Mouse (Mus musculus) C2C12 (cell line): ENCODE data around the gene Cst6. TPM values are rescaled to one million over a fixed set of nuclear protein-coding genes. Genes with fewer than 3 reads are reported as not detected.

ENCODE experiments used
- H3K27me3 ChIP-seq: one replicate; pipeline ENCODE4 v1.6.1; 2011; ENCODE audit not compliant: control insufficient read depth, insufficient read depth, insufficient read length
- H3K36me3 ChIP-seq: one replicate; pipeline ENCODE4 v1.6.1; 2011; ENCODE audit not compliant: control insufficient read depth, insufficient read depth
- H3K4me3 ChIP-seq: one replicate; pipeline ENCODE4 v1.5.1; 2011; ENCODE audit warnings: mild to moderate bottlenecking, control low read depth; ENCODE audit not compliant: poor library complexity, insufficient read depth, severe bottlenecking
- H3K79me2 ChIP-seq: one replicate; pipeline ENCODE4 v1.6.1; 2011; ENCODE audit not compliant: control insufficient read depth, insufficient read depth
- H3K79me3 ChIP-seq: one replicate; pipeline ENCODE4 v1.6.1; 2011; ENCODE audit warnings: low read depth, control low read depth
- H3ac ChIP-seq: one replicate; pipeline ENCODE3; 2011; ENCODE audit warnings: low read depth; ENCODE audit not compliant: control insufficient read depth, insufficient read length
- CEBPB ChIP-seq: IDR thresholded peaks from one replicate; pipeline ENCODE4 v1.6.1; 2011; ENCODE audit warnings: low read depth, mild to moderate bottlenecking, control low read depth, moderate library complexity
- CTCF ChIP-seq: IDR thresholded peaks from one replicate; pipeline ENCODE4 v1.5.1; 2011; ENCODE audit not compliant: control insufficient read depth, insufficient read depth, insufficient read length
- FOSL1 ChIP-seq: IDR thresholded peaks from one replicate; pipeline ENCODE4 v1.8.0; 2011; ENCODE audit warnings: mild to moderate bottlenecking, low read length; ENCODE audit not compliant: poor library complexity, insufficient read depth, severe bottlenecking
- MAX ChIP-seq: IDR thresholded peaks from one replicate; pipeline ENCODE4 v1.6.1; 2011; ENCODE audit warnings: mild to moderate bottlenecking, control low read depth
- MYOD1 ChIP-seq: IDR thresholded peaks from one replicate; pipeline ENCODE4 v1.6.1; 2011; ENCODE audit warnings: low read depth; ENCODE audit not compliant: control insufficient read depth, insufficient read length
- MYOG ChIP-seq: IDR thresholded peaks from one replicate; pipeline ENCODE4 v1.6.1; 2011; ENCODE audit not compliant: control insufficient read depth, insufficient read length; ENCODE audit errors: extremely low read depth
- USF1 ChIP-seq: IDR thresholded peaks from one replicate; pipeline ENCODE4 v1.6.1; 2011; ENCODE audit warnings: low read depth, mild to moderate bottlenecking, control low read depth, moderate library complexity
- polyA plus RNA-seq: library from polyadenylated mRNA; unstranded; fragments of >200 nt; fragmentation: generic; extraction: Trizol; gene quantifications from one replicate; pipeline ENCODE4 v1.2.1, GENCODE M21; 2012; ENCODE audit warnings: missing spikeins

Cst6 gene
- polyA plus RNA-seq, 1 experiment: 85.8 TPM

DNA sequence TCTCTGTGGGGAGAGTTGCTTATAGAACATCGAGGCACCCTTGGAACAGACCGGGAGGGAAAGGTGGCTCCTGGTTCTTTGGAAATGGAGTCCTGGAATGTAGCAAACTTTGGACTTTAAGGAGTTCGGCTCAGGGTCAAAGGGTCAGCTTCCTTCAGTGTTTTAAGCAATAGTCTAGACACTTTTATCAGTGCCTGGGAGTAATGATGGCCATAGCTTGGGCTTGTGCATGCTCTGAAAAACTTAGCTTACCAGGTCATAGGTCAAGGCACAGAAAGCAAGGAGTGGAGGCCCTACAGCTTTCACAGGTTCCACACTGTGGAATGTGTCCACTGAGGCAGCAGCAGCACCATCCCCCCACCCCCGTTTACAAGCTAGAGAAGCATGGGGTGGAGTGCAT, 25.4 kb upstream of the Cst6 start:
- TF ChIP-seq USF1: no peak
- no peak for TF ChIP-seq MAX
- TF ChIP-seq MYOG: no peak
- TF ChIP-seq MYOD1: no peak
- no peak for TF ChIP-seq CEBPB
- TF ChIP-seq CTCF: no peak
- H3K79me3 ChIP-seq: peaks cover 5% of the 10 kb centered on the region
- no peak overlapping the region for H3K4me3 ChIP-seq
- H3K27me3 ChIP-seq: no peaks in the 10 kb centered on the region
- H3K79me2 ChIP-seq: peaks cover 13% of the 10 kb centered on the region
- H3K36me3 ChIP-seq: peaks cover 67% of the 10 kb centered on the region
- H3ac ChIP-seq: no peak overlapping the region

DNA sequence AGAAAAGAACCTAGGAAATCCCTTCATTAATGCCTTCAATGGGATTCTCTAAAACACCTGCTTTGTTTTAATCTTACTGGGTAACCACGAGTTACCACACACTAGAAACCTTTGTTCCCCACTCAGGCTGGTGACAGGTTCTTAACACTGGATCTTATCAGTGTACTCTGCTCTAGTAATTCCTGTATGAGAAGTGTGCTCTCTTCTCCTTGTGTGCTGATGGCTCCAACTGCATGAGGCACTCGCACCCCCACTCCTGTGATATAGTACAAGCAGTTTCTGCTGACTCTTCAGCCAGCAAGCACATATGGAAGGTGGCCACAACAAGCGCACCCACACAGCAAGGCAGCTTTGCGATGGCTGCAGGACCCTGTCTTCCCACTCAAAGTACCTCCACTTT, 24.8 kb upstream of the Cst6 start:
- no peaks in the 10 kb centered on the region for H3K27me3 ChIP-seq
- H3K79me3 ChIP-seq: peaks cover 11% of the 10 kb centered on the region
- H3K36me3 ChIP-seq: peaks cover 67% of the 10 kb centered on the region
- H3K4me3 ChIP-seq: no peak overlapping the region
- H3K79me2 ChIP-seq: peaks cover 19% of the 10 kb centered on the region
- no peak overlapping the region for H3ac ChIP-seq
- no peak for TF ChIP-seq MAX
- no peak for TF ChIP-seq USF1
- no peak for TF ChIP-seq FOSL1
- TF ChIP-seq MYOD1: no peak
- TF ChIP-seq CTCF: no peak
- no peak for TF ChIP-seq CEBPB
- TF ChIP-seq MYOG: no peak

DNA sequence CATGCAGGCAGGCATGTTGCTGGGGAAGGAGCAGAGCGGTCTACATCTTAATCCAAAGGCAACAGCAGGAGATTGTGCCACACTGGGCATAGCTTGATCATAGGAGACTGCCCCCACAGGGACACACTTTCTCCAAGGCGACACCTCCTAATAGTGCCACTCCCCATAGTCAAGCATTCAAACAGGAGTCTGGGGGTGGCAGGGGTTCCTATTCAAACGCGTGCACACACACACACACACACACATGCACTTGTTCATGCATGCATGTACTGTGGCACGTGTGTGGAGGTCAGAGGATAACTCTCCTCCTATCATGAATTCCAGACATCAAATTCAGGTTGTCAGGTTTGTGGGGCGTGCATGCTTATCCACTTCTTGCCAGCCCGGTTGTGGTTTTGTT, 23.4 kb upstream of the Cst6 start:
- no peaks in the 10 kb centered on the region for H3K27me3 ChIP-seq
- H3K4me3 ChIP-seq: no peak overlapping the region
- H3ac ChIP-seq: no peak overlapping the region
- H3K36me3 ChIP-seq: peaks cover 66% of the 10 kb centered on the region
- TF ChIP-seq MYOG (no peak), FOSL1 (no peak), CTCF (no peak), MAX (no peak), MYOD1 (no peak), CEBPB (no peak), USF1 (no peak)
- peaks cover 34% of the 10 kb centered on the region for H3K79me2 ChIP-seq
- peaks cover 26% of the 10 kb centered on the region for H3K79me3 ChIP-seq

DNA sequence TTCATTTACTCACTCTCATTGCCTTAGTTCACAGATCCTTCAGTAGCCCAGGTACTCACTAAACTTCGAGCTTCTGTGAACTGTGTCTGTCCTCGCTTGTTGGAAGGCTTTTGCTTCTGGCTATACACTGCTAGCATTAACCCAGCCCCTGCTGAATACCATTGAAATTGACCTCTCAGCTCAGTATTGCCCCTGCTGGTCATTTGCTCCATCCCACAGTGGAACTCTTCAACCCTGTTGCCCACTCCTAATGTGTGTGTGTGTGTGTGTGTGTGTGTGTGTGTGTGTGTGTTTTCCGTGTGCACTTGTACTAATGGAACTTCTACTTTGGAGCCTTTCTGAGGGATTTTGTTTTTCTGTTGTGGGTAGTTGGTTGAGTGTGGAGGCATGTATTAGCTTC, 21.6 kb upstream of the Cst6 start:
- Histone ChIP-seq H3K79me3 (peaks cover 36% of the 10 kb centered on the region), H3K79me2 (peaks cover 46% of the 10 kb centered on the region), H3K27me3 (no peaks in the 10 kb centered on the region), H3K36me3 (peaks cover 56% of the 10 kb centered on the region), H3K4me3 (no peak overlapping the region), H3ac (no peak overlapping the region)
- TF ChIP-seq CEBPB (no peak), MAX (no peak), USF1 (no peak), MYOD1 (no peak)

DNA sequence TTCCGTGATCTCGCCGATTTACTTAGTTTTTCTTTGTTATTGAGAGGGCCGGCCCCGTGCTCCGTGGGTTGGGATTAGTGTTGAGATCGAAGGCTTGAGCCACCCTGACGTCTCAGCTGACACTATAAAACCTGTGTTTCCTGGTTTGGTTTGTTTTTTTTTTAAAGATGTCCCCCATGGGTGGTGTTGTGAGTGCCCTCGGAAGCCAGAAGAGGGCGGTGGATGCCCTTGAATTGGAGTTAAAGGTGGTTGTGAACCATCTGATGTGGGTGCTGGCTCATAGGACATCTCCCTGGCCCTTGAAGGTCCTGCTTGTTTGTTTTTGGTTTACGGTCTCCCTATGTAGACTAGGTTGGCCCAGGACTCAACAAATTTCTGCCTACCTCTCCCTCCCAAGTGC, 18.1 kb upstream of the Cst6 start:
- Histone ChIP-seq H3K79me3 (peaks cover 49% of the 10 kb centered on the region), H3K36me3 (peaks cover 67% of the 10 kb centered on the region), H3K4me3 (peak overlapping the region; percentile 100), H3K79me2 (peaks cover 79% of the 10 kb centered on the region), H3K27me3 (no peaks in the 10 kb centered on the region), H3ac (peak overlapping the region; percentile 87)
- TF ChIP-seq CTCF: no peak
- TF ChIP-seq CEBPB: no peak
- TF ChIP-seq FOSL1: no peak
- TF ChIP-seq MAX: no peak
- TF ChIP-seq MYOD1: no peak
- no peak for TF ChIP-seq MYOG
- no peak for TF ChIP-seq USF1

DNA sequence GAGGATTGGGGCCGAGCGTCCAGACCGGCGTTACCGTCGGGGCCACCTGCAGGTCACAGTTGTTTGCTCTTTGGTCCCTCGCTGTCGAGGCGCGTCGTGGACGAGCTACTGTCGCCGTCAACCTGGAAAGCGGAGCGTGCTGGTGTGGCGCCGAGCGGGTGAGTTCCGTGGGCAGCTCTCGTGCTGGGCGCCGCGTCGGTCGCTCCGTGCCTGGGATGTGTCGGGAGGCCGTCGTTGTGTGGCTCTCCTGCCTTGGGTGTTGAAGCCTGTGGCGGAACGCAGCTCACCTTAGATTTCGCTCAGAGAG, 17.6 kb upstream of the Cst6 start, which contains the start of gene Banf1:
Gene Banf1 (minus strand): TSS at position 116 of the 307 bp plus-strand sequence.
- Histone ChIP-seq H3K36me3 (peaks cover 62% of the 10 kb centered on the region), H3K79me3 (peaks cover 49% of the 10 kb centered on the region), H3ac (peak within 1 kb of the TSS; percentile 87), H3K27me3 (no peaks in the 10 kb centered on the region), H3K4me3 (peak within 1 kb of the TSS; percentile 100), H3K79me2 (peaks cover 79% of the 10 kb centered on the region)
- TF ChIP-seq MAX (no peak), MYOG (no peak), MYOD1 (no peak), FOSL1 (no peak), CEBPB (no peak), USF1 (no peak), CTCF (no peak)
